Mouse (Mus musculus): ENCODE measurements around the gene Rpl36.

DNA sequence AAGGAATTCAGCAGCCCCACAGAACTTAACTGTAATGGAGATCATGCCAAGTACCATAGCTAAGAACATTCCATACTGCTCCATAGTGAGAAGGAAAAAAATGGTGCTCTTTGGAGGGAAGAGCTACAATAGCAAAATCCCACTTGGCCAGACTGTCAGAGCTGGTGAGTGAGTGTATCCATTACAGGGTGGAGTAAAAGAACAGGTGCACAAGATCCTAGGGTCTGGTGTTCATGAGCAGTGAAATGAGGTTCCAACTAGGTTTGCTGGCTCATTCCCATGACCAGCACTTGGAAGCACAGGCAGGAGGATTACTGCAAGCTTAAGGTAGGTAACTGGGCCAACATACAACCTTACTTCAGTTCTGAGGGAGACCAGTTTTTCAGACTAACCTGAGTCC is 20.7 kb upstream of the Rpl36 start:
- TF ChIP-seq FLI1 (IDR thresholded peaks at IDR 0.05; ENCODE audit: low read length): no peak
- TF ChIP-seq GATA1 (IDR thresholded peaks at IDR 0.05; ENCODE audit: borderline replicate concordance, low read length): no peak
